Mouse (Mus musculus): Measurements from ENCODE around the gene Dnal1. TPM values are rescaled to one million over a fixed set of nuclear protein-coding genes. Genes with fewer than 3 reads are reported as not detected.
A peak's percentile ranks its signal among the peaks of the same experiment; 100 is the strongest.
"Not testable (repeated sequence)": the region's sequence is repeated elsewhere in the genome, so short reads cannot be mapped to it uniquely, and the experiment has no call there.

Dnal1 gene
- polyA plus RNA-seq (2016; fragmentation: Nextera tagmentation; extraction: Ambion mirVana): 3.7 and 4.9 TPM in 2 replicates

- no peaks in the 10 kb centered on the region for H3K36me3 ChIP-seq
- H3K4me1 ChIP-seq: peaks cover 9% of the 10 kb centered on the region
- WGBS: 3% methylated on average over 30 of the region's 35 CpGs
- peak; percentile 94 for DNase-seq (ENCODE audit: low spot score)
- peak within 1 kb of the TSS; percentile 88 for H3K4me3 ChIP-seq
- H3K27ac ChIP-seq: peak within 1 kb of the TSS; percentile 82
- H3K9me3 ChIP-seq (replicated peaks): no peaks in the 10 kb centered on the region
- H3K27me3 ChIP-seq (ENCODE audit: low read depth, poor library complexity, severe bottlenecking): no peaks in the 10 kb centered on the region
Observed at GRCm38 (mm10) chr12:84114153-84114994, at the start of gene Dnal1. Dnal1 (plus strand) TSS chr12:84114366.

DNA sequence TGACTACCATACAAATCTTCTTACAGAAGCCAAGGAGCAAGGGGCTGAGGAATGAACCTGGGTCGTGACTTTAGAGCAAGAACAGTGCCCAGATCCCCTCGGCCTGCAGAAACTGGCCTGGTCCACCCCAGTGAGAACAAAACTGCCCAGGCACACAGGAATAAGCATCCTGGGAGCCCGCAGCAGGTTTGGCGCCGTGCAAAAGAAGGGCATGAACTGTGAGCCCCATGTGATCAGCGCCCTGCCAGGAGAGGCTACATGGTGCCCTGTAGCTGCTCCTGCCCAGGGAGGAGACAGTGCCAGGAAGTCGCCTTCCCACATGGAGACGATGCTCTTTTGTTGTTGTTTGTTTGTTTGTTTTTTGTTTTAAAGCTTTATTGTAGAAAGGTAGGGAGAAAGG, 49.5 kb upstream of the Dnal1 start:
- H3K4me3 ChIP-seq: no peak overlapping the region
- H3K36me3 ChIP-seq: no peaks in the 10 kb centered on the region
- 80% methylated on average over 8 of the region's 8 CpGs for WGBS
- DNase-seq (ENCODE audit: low spot score): peak; percentile 29
- H3K9me3 ChIP-seq (replicated peaks): no peaks in the 10 kb centered on the region
- H3K27me3 ChIP-seq (ENCODE audit: low read depth, poor library complexity, severe bottlenecking): peaks cover 32% of the 10 kb centered on the region
- no peaks in the 10 kb centered on the region for H3K4me1 ChIP-seq
- no peak overlapping the region for H3K27ac ChIP-seq

GRCm38 (mm10) chr12:84067752-84068151, 46.4 kb upstream of the Dnal1 start:
- DNase-seq (ENCODE audit: low spot score): no peak
- Histone ChIP-seq H3K4me1 (peaks cover 3% of the 10 kb centered on the region; the same call in 1 of the 2 replicates), H3K27me3 (ENCODE audit: low read depth, poor library complexity, severe bottlenecking) (peaks cover 53% of the 10 kb centered on the region), H3K9me3 (replicated peaks) (no peaks in the 10 kb centered on the region), H3K4me3 (no peak overlapping the region), H3K36me3 (no peaks in the 10 kb centered on the region), H3K27ac (no peak overlapping the region)
- WGBS: 80% methylated on average over 4 of the region's 4 CpGs

GRCm38 (mm10) chr12:84068296-84068695, 45.9 kb upstream of the Dnal1 start:
- DNase-seq (ENCODE audit: low spot score): peak; percentile 30
- Histone ChIP-seq H3K27me3 (ENCODE audit: low read depth, poor library complexity, severe bottlenecking) (peaks cover 53% of the 10 kb centered on the region), H3K36me3 (no peaks in the 10 kb centered on the region), H3K4me1 (peaks cover 3% of the 10 kb centered on the region; the same call in 1 of the 2 replicates), H3K4me3 (no peak overlapping the region), H3K27ac (no peak overlapping the region), H3K9me3 (replicated peaks) (no peaks in the 10 kb centered on the region)
- WGBS: 71% methylated on average over 8 of the region's 8 CpGs

DNA sequence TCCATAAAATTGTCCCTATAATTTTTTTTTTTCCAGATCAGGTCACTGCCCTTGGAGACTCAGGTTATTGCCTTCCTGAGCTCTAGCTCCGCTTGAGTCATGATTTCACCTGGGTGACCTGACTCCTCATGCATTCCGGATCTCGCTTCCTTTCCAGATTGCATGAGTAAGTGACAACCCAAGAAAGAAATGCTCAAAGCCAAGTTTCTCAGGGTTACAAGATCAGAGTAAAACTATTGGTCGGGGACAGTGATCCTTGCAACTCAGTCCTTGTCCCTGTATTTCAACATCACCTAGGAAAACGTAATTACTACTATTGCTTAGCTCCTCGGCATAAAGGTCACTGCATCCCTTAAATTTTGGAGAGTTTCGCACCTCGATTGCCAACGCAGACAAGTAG, 45.2 kb upstream of the Dnal1 start, which contains the start of gene Acot5:
Gene Acot5 (plus strand): TSS at position 340 of the 400 bp plus-strand sequence.
- Histone ChIP-seq H3K4me3 (peak within 1 kb of the TSS; percentile 47), H3K9me3 (replicated peaks) (no peaks in the 10 kb centered on the region), H3K27me3 (ENCODE audit: low read depth, poor library complexity, severe bottlenecking) (peaks cover 53% of the 10 kb centered on the region), H3K4me1 (peaks cover 3% of the 10 kb centered on the region; the same call in 1 of the 2 replicates), H3K27ac (no peak within 1 kb of the TSS), H3K36me3 (no peaks in the 10 kb centered on the region)
- peak; percentile 33 for DNase-seq (ENCODE audit: low spot score)
- 52% methylated on average over 9 of the region's 9 CpGs for WGBS

- 2% methylated on average over 49 of the region's 52 CpGs for WGBS
- Histone ChIP-seq H3K4me3 (peak overlapping the region; percentile 47), H3K27me3 (ENCODE audit: low read depth, poor library complexity, severe bottlenecking) (peaks cover 53% of the 10 kb centered on the region)
- DNase-seq (ENCODE audit: low spot score): peak; percentile 42
- not testable (repeated sequence) for H3K27ac ChIP-seq; H3K4me1 ChIP-seq; H3K36me3 ChIP-seq; H3K9me3 ChIP-seq (replicated peaks)
Observed at GRCm38 (mm10) chr12:84069582-84069981, 44.6 kb upstream of the Dnal1 start.

DNA sequence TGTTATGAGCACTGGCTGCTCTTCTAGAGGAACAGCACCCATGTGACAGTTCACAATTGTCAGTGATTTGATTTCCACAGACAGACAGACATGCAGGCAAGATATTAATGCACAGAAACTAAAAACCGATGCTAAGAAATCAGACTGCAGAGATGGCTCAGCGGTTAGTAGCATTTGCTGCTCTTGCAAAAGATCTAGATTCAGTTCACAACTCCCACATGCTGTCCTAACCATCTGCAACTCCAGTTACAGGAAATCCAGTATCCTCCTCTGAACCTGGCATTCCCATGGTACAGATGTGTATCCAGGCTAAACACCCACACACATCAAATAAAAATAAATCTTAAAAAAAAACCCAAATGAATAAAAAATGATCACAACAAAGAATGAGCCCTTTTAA, 42.5 kb upstream of the Dnal1 start:
- 90% methylated on average over 2 of the region's 2 CpGs for WGBS
- H3K9me3 ChIP-seq (replicated peaks): no peaks in the 10 kb centered on the region
- H3K4me1 ChIP-seq: peaks cover 3% of the 10 kb centered on the region; the same call in 1 of the 2 replicates
- no peak overlapping the region for H3K4me3 ChIP-seq
- H3K36me3 ChIP-seq: no peaks in the 10 kb centered on the region
- H3K27ac ChIP-seq: no peak overlapping the region
- no peak for DNase-seq (ENCODE audit: low spot score)
- peaks cover 50% of the 10 kb centered on the region for H3K27me3 ChIP-seq (ENCODE audit: low read depth, poor library complexity, severe bottlenecking)

GRCm38 (mm10) chr12:84077371-84077990, 36.7 kb upstream of the Dnal1 start:
- H3K27me3 ChIP-seq (ENCODE audit: low read depth, poor library complexity, severe bottlenecking): no peaks in the 10 kb centered on the region
- H3K4me1 ChIP-seq: no peaks in the 10 kb centered on the region
- DNase-seq (ENCODE audit: low spot score): no peak
- no peaks in the 10 kb centered on the region for H3K36me3 ChIP-seq
- H3K27ac ChIP-seq: no peak overlapping the region
- no peaks in the 10 kb centered on the region for H3K9me3 ChIP-seq (replicated peaks)
- WGBS: 90% methylated on average over 4 of the region's 4 CpGs
- no peak overlapping the region for H3K4me3 ChIP-seq

GRCm38 (mm10) chr12:84083842-84084241, 30.3 kb upstream of the Dnal1 start:
- no peak overlapping the region for H3K4me3 ChIP-seq
- H3K27ac ChIP-seq: no peak overlapping the region
- WGBS: 85% methylated on average over 2 of the region's 2 CpGs
- no peak for DNase-seq (ENCODE audit: low spot score)
- no peaks in the 10 kb centered on the region for H3K4me1 ChIP-seq
- H3K27me3 ChIP-seq (ENCODE audit: low read depth, poor library complexity, severe bottlenecking): no peaks in the 10 kb centered on the region
- no peaks in the 10 kb centered on the region for H3K9me3 ChIP-seq (replicated peaks)
- H3K36me3 ChIP-seq: no peaks in the 10 kb centered on the region

- H3K9me3 ChIP-seq (replicated peaks): 0 out of 2 replicates have a peak, but pooled peaks cover 2% of the 10 kb centered on the region
- H3K27ac ChIP-seq: no peak overlapping the region
- no peak overlapping the region for H3K4me3 ChIP-seq
- no peaks in the 10 kb centered on the region for H3K4me1 ChIP-seq
- 91% methylated on average over 4 of the region's 4 CpGs for WGBS
- no peak for DNase-seq (ENCODE audit: low spot score)
- no peaks in the 10 kb centered on the region for H3K36me3 ChIP-seq
- H3K27me3 ChIP-seq (ENCODE audit: low read depth, poor library complexity, severe bottlenecking): no peaks in the 10 kb centered on the region
Observed at GRCm38 (mm10) chr12:84084581-84084980, 29.6 kb upstream of the Dnal1 start.

DNA sequence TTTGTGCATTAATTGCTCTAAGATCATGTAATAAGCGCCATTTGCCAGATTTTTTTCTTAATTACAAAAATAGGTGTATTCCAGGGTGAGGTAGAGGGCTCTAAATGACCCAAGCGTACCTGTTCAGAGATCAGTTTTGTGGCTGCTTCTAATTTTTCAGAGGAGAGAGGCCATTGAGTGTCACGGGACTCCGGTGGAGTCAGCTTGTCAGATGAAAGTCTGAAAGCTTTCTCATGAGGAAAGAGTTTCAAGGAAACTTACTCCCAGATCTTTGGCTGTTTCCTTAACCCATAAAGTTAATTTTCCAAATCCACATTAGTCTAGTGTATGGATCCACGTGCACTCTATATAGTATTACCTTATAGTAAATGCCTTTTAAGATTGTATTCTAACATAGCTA, 19.5 kb upstream of the Dnal1 start:
- not testable (repeated sequence) for H3K4me1 ChIP-seq; H3K4me3 ChIP-seq; H3K27me3 ChIP-seq (ENCODE audit: low read depth, poor library complexity, severe bottlenecking); H3K9me3 ChIP-seq (replicated peaks); DNase-seq (ENCODE audit: low spot score); H3K27ac ChIP-seq; H3K36me3 ChIP-seq
- WGBS: 91% methylated on average over 5 of the region's 5 CpGs

GRCm38 (mm10) chr12:84099605-84100004, 14.6 kb upstream of the Dnal1 start:
- 0 out of 2 replicates have a peak, but pooled peaks cover 6% of the 10 kb centered on the region for H3K27me3 ChIP-seq (ENCODE audit: low read depth, poor library complexity, severe bottlenecking)
- no peak for DNase-seq (ENCODE audit: low spot score)
- no peak overlapping the region for H3K27ac ChIP-seq
- WGBS: 96% methylated on average over 2 of the region's 2 CpGs
- H3K9me3 ChIP-seq (replicated peaks): no peaks in the 10 kb centered on the region
- no peaks in the 10 kb centered on the region for H3K4me1 ChIP-seq
- no peaks in the 10 kb centered on the region for H3K36me3 ChIP-seq
- H3K4me3 ChIP-seq: no peak overlapping the region

GRCm38 (mm10) chr12:84100071-84100470, 14.1 kb upstream of the Dnal1 start:
- WGBS: 63% methylated on average over 1 of the region's 1 CpGs
- DNase-seq (ENCODE audit: low spot score): no peak
- H3K27ac ChIP-seq: no peak overlapping the region
- 0 out of 2 replicates have a peak, but pooled peaks cover 6% of the 10 kb centered on the region for H3K27me3 ChIP-seq (ENCODE audit: low read depth, poor library complexity, severe bottlenecking)
- peak overlapping the region; percentile 61; the same call in 1 of the 2 replicates for H3K4me3 ChIP-seq
- H3K4me1 ChIP-seq: no peaks in the 10 kb centered on the region
- no peaks in the 10 kb centered on the region for H3K36me3 ChIP-seq
- no peaks in the 10 kb centered on the region for H3K9me3 ChIP-seq (replicated peaks)
